Mouse (Mus musculus) cortical plate, adult 2 months (tissue): Measurements from ENCODE around the gene Ric3.

ENCODE experiments used
- CTCF ChIP-seq: fragments of 200-500 bp; IDR thresholded peaks from 2 replicates; pipeline ENCODE4 v1.5.1; 2011; ENCODE audit warnings: mild to moderate bottlenecking, control low read depth, low read length; ENCODE audit not compliant: insufficient read depth; ENCODE audit errors: extremely low read depth
- POLR2A ChIP-seq: fragments of 200-500 bp; IDR thresholded peaks from 2 replicates; pipeline ENCODE4 v1.6.1; 2011; ENCODE audit warnings: mild to moderate bottlenecking, low read length, control low read depth; ENCODE audit not compliant: insufficient read depth; ENCODE audit errors: extremely low read depth

- TF ChIP-seq CTCF (peak; percentile 29; the same call in 1 of the 2 replicates), POLR2A (no peak)
These were observed 82.7 kb downstream of the Ric3 start for GRCm38 (mm10) chr7:109000315-109000954.
